Mouse (Mus musculus) C2C12 (cell line): ENCODE data around the gene Gm13090. TPM values are rescaled to one million over a fixed set of nuclear protein-coding genes. Genes with fewer than 3 reads are reported as not detected.

Source experiments
- H3K27me3 ChIP-seq: one replicate; pipeline ENCODE4 v1.6.1; 2011; ENCODE audit not compliant: control insufficient read depth, insufficient read depth, insufficient read length
- H3K36me3 ChIP-seq: one replicate; pipeline ENCODE4 v1.6.1; 2011; ENCODE audit not compliant: control insufficient read depth, insufficient read depth
- H3K4me3 ChIP-seq: one replicate; pipeline ENCODE4 v1.5.1; 2011; ENCODE audit warnings: mild to moderate bottlenecking, control low read depth; ENCODE audit not compliant: poor library complexity, insufficient read depth, severe bottlenecking
- H3K79me2 ChIP-seq: one replicate; pipeline ENCODE4 v1.6.1; 2011; ENCODE audit not compliant: control insufficient read depth, insufficient read depth
- H3K79me3 ChIP-seq: one replicate; pipeline ENCODE4 v1.6.1; 2011; ENCODE audit warnings: low read depth, control low read depth
- H3ac ChIP-seq: one replicate; pipeline ENCODE3; 2011; ENCODE audit warnings: low read depth; ENCODE audit not compliant: control insufficient read depth, insufficient read length
- CEBPB ChIP-seq: IDR thresholded peaks from one replicate; pipeline ENCODE4 v1.6.1; 2011; ENCODE audit warnings: low read depth, mild to moderate bottlenecking, control low read depth, moderate library complexity
- CTCF ChIP-seq: IDR thresholded peaks from one replicate; pipeline ENCODE4 v1.5.1; 2011; ENCODE audit not compliant: control insufficient read depth, insufficient read depth, insufficient read length
- FOSL1 ChIP-seq: IDR thresholded peaks from one replicate; pipeline ENCODE4 v1.8.0; 2011; ENCODE audit warnings: mild to moderate bottlenecking, low read length; ENCODE audit not compliant: poor library complexity, insufficient read depth, severe bottlenecking
- MAX ChIP-seq: IDR thresholded peaks from one replicate; pipeline ENCODE4 v1.6.1; 2011; ENCODE audit warnings: mild to moderate bottlenecking, control low read depth
- MYOD1 ChIP-seq: IDR thresholded peaks from one replicate; pipeline ENCODE4 v1.6.1; 2011; ENCODE audit warnings: low read depth; ENCODE audit not compliant: control insufficient read depth, insufficient read length
- MYOG ChIP-seq: IDR thresholded peaks from one replicate; pipeline ENCODE4 v1.6.1; 2011; ENCODE audit not compliant: control insufficient read depth, insufficient read length; ENCODE audit errors: extremely low read depth
- USF1 ChIP-seq: IDR thresholded peaks from one replicate; pipeline ENCODE4 v1.6.1; 2011; ENCODE audit warnings: low read depth, mild to moderate bottlenecking, control low read depth, moderate library complexity
- polyA plus RNA-seq: library from polyadenylated mRNA; unstranded; fragments of >200 nt; fragmentation: generic; extraction: Trizol; gene quantifications from one replicate; pipeline ENCODE4 v1.2.1, GENCODE M21; 2012; ENCODE audit warnings: missing spikeins

Gene Gm13090
- polyA plus RNA-seq, 1 experiment = not detected

- TF ChIP-seq CTCF (no peak), MYOD1 (no peak), CEBPB (no peak), USF1 (no peak), MAX (no peak), MYOG (no peak), FOSL1 (no peak)
- Histone ChIP-seq H3K79me3 (no peaks in the 10 kb centered on the region), H3ac (no peak overlapping the region), H3K4me3 (no peak overlapping the region), H3K79me2 (no peaks in the 10 kb centered on the region), H3K27me3 (peaks cover 81% of the 10 kb centered on the region), H3K36me3 (no peaks in the 10 kb centered on the region)
These were observed 14.8 kb downstream of the Gm13090 start for GRCm38 (mm10) chr4:151104147-151104546.

DNA sequence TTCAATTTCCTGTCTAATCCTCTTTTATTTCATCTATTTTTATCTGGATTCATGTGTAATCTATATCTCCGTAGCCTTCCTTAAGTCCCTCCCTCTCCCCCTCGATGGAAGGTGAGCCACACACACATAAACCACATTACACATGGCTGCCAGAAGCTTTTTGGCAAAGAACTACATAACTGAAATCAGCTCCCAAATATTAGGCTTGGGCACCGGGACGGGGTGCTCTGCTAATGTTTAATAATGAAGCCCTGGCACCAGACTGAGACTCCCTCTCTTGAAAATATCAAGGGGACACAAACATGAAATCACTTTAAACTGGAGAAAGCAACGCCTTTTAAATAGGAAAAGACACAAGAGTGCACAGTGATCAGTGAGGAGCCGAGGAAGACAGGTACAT is 16.5 kb downstream of the Gm13090 start:
- H3K4me3 ChIP-seq = no peak overlapping the region
- H3K36me3 ChIP-seq = no peaks in the 10 kb centered on the region
- peaks cover 82% of the 10 kb centered on the region for H3K27me3 ChIP-seq
- no peak overlapping the region for H3ac ChIP-seq
- H3K79me2 ChIP-seq = no peaks in the 10 kb centered on the region
- no peaks in the 10 kb centered on the region for H3K79me3 ChIP-seq
- TF ChIP-seq CTCF (no peak), CEBPB (no peak), USF1 (no peak), MYOD1 (no peak), FOSL1 (no peak), MYOG (no peak), MAX (no peak)

DNA sequence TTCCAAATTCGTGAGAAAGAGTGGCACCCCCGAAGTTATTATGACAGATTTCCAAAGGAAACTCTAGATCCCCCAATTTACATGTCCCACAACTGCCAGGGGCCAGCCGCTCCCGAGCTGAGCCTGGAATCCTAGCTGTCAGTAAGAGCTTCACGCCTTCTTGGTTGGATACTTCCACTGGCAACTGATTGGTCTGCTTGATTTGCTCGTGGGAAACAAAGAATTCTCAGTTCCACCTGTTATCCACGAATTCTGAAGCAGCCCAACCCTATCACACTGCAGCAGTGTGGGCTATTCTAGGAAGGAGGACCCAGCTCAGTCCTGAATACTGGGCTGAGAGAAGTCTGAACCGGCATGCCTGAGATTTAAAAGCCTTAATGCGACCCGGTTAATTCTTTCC is 17.1 kb downstream of the Gm13090 start:
- TF ChIP-seq MYOG = no peak
- TF ChIP-seq USF1 = no peak
- TF ChIP-seq CEBPB = no peak
- no peak for TF ChIP-seq MYOD1
- TF ChIP-seq MAX = no peak
- no peak for TF ChIP-seq CTCF
- no peak for TF ChIP-seq FOSL1
- H3K36me3 ChIP-seq = no peaks in the 10 kb centered on the region
- no peak overlapping the region for H3K4me3 ChIP-seq
- no peaks in the 10 kb centered on the region for H3K79me3 ChIP-seq
- peaks cover 82% of the 10 kb centered on the region for H3K27me3 ChIP-seq
- H3K79me2 ChIP-seq = no peaks in the 10 kb centered on the region
- H3ac ChIP-seq = no peak overlapping the region

DNA sequence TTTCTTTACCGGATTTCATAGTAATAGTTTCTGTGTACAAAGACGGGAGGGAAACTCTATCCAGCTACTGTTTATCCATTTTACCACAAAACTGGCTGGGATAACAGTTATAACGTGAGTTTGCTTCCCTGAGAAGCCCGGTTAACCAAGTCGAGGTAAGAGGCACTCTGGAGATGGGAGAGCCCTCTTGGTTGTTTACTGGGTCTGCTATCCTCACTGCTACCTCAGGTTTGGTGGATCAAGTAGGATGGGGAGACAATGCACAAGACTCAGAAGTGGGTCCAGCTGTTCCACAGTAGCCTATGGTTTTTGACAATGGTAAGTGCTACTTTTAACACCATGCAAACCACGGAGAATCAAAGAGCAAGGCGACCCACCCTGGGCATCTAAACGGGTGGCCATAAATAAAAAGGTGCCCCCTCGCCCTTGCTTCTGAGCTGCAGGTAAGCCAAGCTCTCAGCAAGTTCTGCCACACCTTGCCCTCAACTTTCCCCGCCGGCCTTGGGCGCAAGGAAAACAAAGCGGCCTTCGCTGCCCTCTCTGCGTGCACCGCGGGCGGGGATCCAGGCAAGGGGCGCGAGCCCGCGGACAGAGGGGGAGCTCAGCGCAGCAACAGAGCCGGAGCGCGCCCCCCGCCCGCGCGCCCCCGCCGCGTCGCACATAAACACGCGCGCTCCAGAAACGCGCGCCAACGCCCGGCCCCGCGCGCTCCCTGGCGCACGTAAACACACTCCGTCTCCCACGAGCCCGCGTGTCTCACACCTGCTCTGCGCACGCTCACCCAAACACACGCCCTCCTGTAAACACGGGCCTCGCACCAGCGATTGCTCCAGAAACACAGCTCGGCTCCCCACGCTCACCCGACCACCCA is 18.0 kb downstream of the Gm13090 start:
- H3K36me3 ChIP-seq = no peaks in the 10 kb centered on the region
- no peak overlapping the region for H3K4me3 ChIP-seq
- no peak overlapping the region for H3ac ChIP-seq
- H3K79me2 ChIP-seq = no peaks in the 10 kb centered on the region
- H3K27me3 ChIP-seq = peaks cover 77% of the 10 kb centered on the region
- no peaks in the 10 kb centered on the region for H3K79me3 ChIP-seq
- TF ChIP-seq FOSL1 = no peak
- TF ChIP-seq CTCF = no peak
- TF ChIP-seq USF1 = no peak
- TF ChIP-seq CEBPB = no peak
- no peak for TF ChIP-seq MYOD1

GRCm38 (mm10) chr4:151108028-151108771 is 18.8 kb downstream of the Gm13090 start:
- Histone ChIP-seq H3ac (no peak overlapping the region), H3K4me3 (no peak overlapping the region), H3K36me3 (no peaks in the 10 kb centered on the region), H3K27me3 (peaks cover 71% of the 10 kb centered on the region), H3K79me2 (no peaks in the 10 kb centered on the region), H3K79me3 (no peaks in the 10 kb centered on the region)
- TF ChIP-seq USF1 = no peak

DNA sequence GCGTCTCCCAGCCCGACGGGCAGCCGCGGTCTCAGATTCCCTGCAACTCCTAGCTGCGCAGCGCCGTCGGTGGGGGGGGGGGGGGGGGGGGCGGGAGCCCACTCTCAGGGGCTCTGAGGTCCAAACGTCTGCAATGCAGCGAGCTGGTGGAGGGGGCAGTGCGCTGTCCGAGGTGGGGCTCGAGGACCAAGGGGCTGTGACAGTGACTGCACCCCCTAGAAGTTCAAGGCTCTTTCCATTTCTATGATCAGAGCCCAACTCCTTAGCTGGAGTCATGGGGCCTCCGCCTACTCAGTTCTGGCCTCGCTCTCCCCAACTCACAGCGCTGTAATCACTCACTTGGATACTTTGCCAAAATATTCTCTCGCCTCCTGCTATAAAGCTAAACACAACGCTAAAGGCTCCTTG is 19.5 kb downstream of the Gm13090 start:
- no peak for TF ChIP-seq MYOG
- no peak for TF ChIP-seq CEBPB
- no peak for TF ChIP-seq USF1
- TF ChIP-seq FOSL1 = no peak
- no peak for TF ChIP-seq MYOD1
- no peak for TF ChIP-seq MAX
- Histone ChIP-seq H3ac (no peak overlapping the region), H3K79me2 (no peaks in the 10 kb centered on the region), H3K4me3 (no peak overlapping the region), H3K27me3 (peaks cover 69% of the 10 kb centered on the region), H3K36me3 (no peaks in the 10 kb centered on the region), H3K79me3 (no peaks in the 10 kb centered on the region)
